Mouse (Mus musculus): ENCODE data around the gene Patj. TPM values are rescaled to one million over a fixed set of nuclear protein-coding genes. Genes with fewer than 3 reads are reported as not detected.
A peak's percentile ranks its signal among the peaks of the same experiment; 100 is the strongest.

The Patj gene
- total and polyA plus RNA-seq, 2 experiments from 2014 or later, result 11.6 to 24.6 TPM

DNA sequence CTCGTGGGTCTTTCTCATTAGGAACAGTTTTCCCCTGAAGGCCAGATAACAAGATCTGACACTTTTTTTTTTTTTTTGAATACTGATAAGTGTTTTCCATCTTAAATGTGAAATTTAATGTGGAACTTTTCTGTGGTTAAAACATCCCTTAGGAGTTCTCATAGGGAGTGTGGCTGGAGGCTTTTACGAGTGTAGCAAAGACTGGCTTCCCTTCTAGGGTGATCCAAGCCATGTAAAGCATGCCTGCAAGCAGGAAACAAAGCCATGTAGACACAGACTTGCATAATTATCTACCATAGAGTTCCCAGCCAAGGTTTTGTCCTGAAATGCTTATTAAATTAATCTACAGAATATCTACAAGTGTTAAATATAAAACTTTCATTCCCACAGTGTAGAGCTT, 263.4 kb downstream of the Patj start:
- no peaks in the 10 kb centered on the region for H3K36me3 ChIP-seq (ENCODE audit: insufficient read depth, low read length)
- H3K4me1 ChIP-seq (ENCODE audit: insufficient read depth, low read length), result no peaks in the 10 kb centered on the region
- H3K27me3 ChIP-seq (ENCODE audit: insufficient read depth, low read length), result no peaks in the 10 kb centered on the region
- H3K27ac ChIP-seq, result no peak overlapping the region
- no peak overlapping the region for H3K9ac ChIP-seq (replicated peaks; ENCODE audit: low read length)
- H3K4me2 ChIP-seq (ENCODE audit: low read depth, low read length), result no peak overlapping the region
- no peak overlapping the region for H3K4me3 ChIP-seq (ENCODE audit: low read length)
- no peak for DNase-seq (ENCODE audit: low spot score)
- no peaks in the 10 kb centered on the region for H3K9me3 ChIP-seq (ENCODE audit: low read length)
- TF ChIP-seq CTCF (IDR thresholded peaks at IDR 0.05; ENCODE audit: low read depth), result no peak
- ATAC-seq, result no peak
- WGBS, result 75% methylated on average over 2 of the region's 2 CpGs

DNA sequence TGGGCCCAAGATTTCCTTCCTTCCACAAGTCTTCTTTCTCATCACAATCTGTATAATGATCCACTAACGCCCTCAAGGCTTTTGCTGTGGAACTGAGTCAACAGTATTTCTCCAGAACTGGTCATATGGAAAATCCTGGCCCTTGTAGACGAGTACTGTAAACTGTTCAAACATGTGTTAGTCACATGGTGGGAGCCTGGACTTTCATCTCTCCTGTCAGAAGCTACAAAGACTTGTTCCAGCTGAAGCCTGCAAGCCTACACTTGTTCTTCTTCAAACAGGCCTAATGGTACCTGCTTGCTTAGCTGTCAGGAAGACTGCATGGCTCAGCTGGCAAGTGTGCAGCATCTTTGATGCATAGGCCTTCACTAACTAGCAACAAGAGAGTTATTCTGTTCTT, 264.9 kb downstream of the Patj start:
- Histone ChIP-seq H3K4me1 (ENCODE audit: insufficient read depth, low read length) (no peaks in the 10 kb centered on the region), H3K27ac (no peak overlapping the region), H3K36me3 (ENCODE audit: insufficient read depth, low read length) (no peaks in the 10 kb centered on the region), H3K4me2 (ENCODE audit: low read depth, low read length) (no peak overlapping the region), H3K9me3 (ENCODE audit: low read length) (no peaks in the 10 kb centered on the region), H3K9ac (replicated peaks; ENCODE audit: low read length) (no peak overlapping the region), H3K27me3 (ENCODE audit: insufficient read depth, low read length) (no peaks in the 10 kb centered on the region), H3K4me3 (ENCODE audit: low read length) (no peak overlapping the region)
- no peak for DNase-seq (ENCODE audit: low spot score)
- WGBS, result 72% methylated on average over 2 of the region's 2 CpGs
- TF ChIP-seq CTCF (IDR thresholded peaks at IDR 0.05; ENCODE audit: low read depth), result no peak
- ATAC-seq, result no peak

DNA sequence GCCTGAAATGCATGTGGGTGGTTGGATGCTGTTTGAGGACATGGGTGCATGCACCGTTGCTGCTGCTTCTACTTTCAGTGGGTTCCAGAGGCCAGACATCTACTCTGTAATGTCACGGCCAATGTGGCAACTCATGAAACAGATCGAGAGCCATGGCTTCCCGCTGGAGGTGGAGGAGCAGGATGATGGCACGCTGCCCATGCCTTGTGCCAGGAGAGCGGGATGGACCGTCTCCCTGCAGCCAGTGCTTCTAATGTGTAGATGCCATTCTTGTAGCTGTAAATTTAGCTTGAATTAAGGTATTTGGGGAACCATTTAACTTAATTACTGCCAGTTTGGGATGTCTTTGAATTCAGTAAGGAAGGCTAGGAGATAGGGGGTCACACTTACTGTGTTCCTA, 270.3 kb downstream of the Patj start:
- no peak overlapping the region for H3K27ac ChIP-seq
- no peak overlapping the region for H3K4me2 ChIP-seq (ENCODE audit: low read depth, low read length)
- H3K4me3 ChIP-seq (ENCODE audit: low read length), result no peak overlapping the region
- no peak for ATAC-seq
- no peaks in the 10 kb centered on the region for H3K36me3 ChIP-seq (ENCODE audit: insufficient read depth, low read length)
- 59% methylated on average over 7 of the region's 7 CpGs for WGBS
- H3K9ac ChIP-seq (replicated peaks; ENCODE audit: low read length), result no peak overlapping the region
- no peak for TF ChIP-seq CTCF (IDR thresholded peaks at IDR 0.05; ENCODE audit: low read depth)
- no peaks in the 10 kb centered on the region for H3K4me1 ChIP-seq (ENCODE audit: insufficient read depth, low read length)
- peak; percentile 32 for DNase-seq (ENCODE audit: low spot score)
- H3K27me3 ChIP-seq (ENCODE audit: insufficient read depth, low read length), result no peaks in the 10 kb centered on the region
- H3K9me3 ChIP-seq (ENCODE audit: low read length), result no peaks in the 10 kb centered on the region

DNA sequence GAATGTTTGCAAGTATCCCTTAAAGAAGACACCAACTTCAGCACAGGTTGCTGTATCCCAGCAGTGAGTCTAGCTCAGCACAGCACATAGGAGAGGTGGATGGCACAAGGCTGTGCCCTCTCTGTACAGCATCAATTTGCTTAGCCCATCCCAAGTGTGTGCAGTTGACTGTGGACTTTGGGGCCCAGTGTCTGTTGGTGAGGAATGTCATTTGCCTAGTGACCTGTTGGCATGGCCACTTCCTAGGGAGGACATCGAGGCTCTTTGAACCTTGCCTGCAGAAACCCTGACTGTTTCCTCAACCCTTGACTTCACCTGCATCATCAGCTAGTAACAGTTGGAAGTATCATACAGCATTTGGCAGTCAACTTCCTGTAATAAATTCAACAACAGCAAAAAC, 270.9 kb downstream of the Patj start:
- Histone ChIP-seq H3K27ac (no peak overlapping the region), H3K27me3 (ENCODE audit: insufficient read depth, low read length) (no peaks in the 10 kb centered on the region), H3K36me3 (ENCODE audit: insufficient read depth, low read length) (no peaks in the 10 kb centered on the region), H3K4me2 (ENCODE audit: low read depth, low read length) (no peak overlapping the region), H3K9ac (replicated peaks; ENCODE audit: low read length) (no peak overlapping the region), H3K4me3 (ENCODE audit: low read length) (no peak overlapping the region), H3K4me1 (ENCODE audit: insufficient read depth, low read length) (no peaks in the 10 kb centered on the region), H3K9me3 (ENCODE audit: low read length) (no peaks in the 10 kb centered on the region)
- TF ChIP-seq CTCF (IDR thresholded peaks at IDR 0.05; ENCODE audit: low read depth), result no peak
- 87% methylated on average over 1 of the region's 1 CpGs for WGBS
- ATAC-seq (no peak), DNase-seq (ENCODE audit: low spot score) (no peak)

DNA sequence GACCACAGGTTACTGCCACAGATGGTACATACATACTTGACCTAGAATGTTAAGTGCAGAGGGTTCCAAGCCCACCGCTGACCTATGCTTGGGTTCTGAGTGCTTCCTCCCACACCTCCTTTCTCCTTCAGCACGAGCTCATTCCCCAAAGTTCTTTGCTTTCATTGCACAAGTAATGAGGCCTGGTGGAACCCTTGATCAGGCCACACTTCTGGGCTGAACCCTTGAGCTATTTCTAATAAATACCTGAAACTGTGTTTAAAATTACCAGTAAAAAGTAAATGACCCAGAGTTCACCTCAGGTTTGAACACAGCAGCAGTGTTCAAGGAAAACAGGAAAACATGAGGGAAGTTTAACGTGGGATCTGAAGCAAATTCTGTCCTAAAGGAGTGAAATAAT, 271.4 kb downstream of the Patj start:
- no peaks in the 10 kb centered on the region for H3K36me3 ChIP-seq (ENCODE audit: insufficient read depth, low read length)
- no peak overlapping the region for H3K9ac ChIP-seq (replicated peaks; ENCODE audit: low read length)
- DNase-seq (ENCODE audit: low spot score) (no peak), ATAC-seq (no peak)
- WGBS, result 82% methylated on average over 3 of the region's 3 CpGs
- no peaks in the 10 kb centered on the region for H3K27me3 ChIP-seq (ENCODE audit: insufficient read depth, low read length)
- H3K27ac ChIP-seq, result no peak overlapping the region
- no peak overlapping the region for H3K4me2 ChIP-seq (ENCODE audit: low read depth, low read length)
- no peak for TF ChIP-seq CTCF (IDR thresholded peaks at IDR 0.05; ENCODE audit: low read depth)
- H3K4me1 ChIP-seq (ENCODE audit: insufficient read depth, low read length), result no peaks in the 10 kb centered on the region
- no peaks in the 10 kb centered on the region for H3K9me3 ChIP-seq (ENCODE audit: low read length)
- H3K4me3 ChIP-seq (ENCODE audit: low read length), result no peak overlapping the region

DNA sequence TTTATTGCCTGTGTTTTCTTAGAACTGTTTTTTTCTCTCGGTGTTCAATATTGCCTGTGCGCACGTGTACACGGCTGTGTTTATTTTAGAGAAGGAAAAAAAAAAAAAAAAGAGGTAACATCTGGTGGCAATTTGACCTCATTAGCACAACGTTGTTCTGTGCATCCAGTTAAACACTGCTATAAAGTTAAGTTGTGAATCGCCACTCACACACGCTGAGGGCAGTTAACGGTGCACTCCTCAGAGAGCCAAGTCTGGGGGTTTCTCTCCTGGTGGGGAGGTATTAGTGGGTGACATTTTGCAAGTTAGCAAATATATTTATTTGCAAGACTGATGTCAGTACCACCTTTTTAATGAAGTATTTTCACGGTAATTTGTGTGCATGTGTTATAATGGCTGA, 281.9 kb downstream of the Patj start:
- no peak overlapping the region for H3K4me2 ChIP-seq (ENCODE audit: low read depth, low read length)
- DNase-seq (ENCODE audit: low spot score), result no peak

DNA sequence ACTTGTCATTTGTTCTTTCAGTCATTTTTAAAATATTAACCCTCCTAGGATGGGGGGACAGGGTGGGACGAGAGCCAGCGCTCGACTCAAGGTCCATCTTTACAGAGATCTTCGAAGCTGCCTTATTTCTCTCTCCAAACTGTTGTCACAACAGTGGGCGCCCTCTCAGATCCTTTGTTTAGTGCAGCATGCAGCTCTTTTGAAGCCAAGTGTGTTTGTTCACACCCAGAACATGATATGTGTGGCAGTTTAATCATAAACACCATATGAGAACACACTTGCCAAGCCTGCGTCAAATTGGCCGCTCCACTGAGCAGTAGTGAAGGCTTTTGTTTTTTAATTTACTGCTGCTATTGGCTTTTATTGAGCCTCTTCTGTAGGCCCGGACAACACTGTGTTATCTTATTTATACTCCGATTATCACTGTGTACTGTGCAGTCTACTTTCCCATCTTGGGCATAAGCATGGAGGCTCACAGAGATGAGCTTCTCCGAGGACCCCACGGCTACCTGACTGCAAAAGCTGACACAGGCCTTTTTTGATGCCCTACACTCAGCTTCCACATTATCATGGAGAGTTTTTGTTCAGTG, 291.2 kb downstream of the Patj start:
- Histone ChIP-seq H3K4me2 (ENCODE audit: low read depth, low read length) (no peak overlapping the region), H3K4me1 (ENCODE audit: insufficient read depth, low read length) (no peaks in the 10 kb centered on the region), H3K9me3 (ENCODE audit: low read length) (no peaks in the 10 kb centered on the region), H3K9ac (replicated peaks; ENCODE audit: low read length) (no peak overlapping the region), H3K36me3 (ENCODE audit: insufficient read depth, low read length) (no peaks in the 10 kb centered on the region), H3K27me3 (ENCODE audit: insufficient read depth, low read length) (no peaks in the 10 kb centered on the region), H3K4me3 (ENCODE audit: low read length) (no peak overlapping the region), H3K27ac (no peak overlapping the region; the same call in 1 of the 2 replicates)
- TF ChIP-seq CTCF (IDR thresholded peaks at IDR 0.05; ENCODE audit: low read depth), result no peak
- peak; percentile 53 for ATAC-seq
- DNase-seq (ENCODE audit: low spot score), result peak; percentile 33
- 52% methylated on average over 11 of the region's 11 CpGs for WGBS

More for the DNA sequence above, 281.9 kb downstream of the Patj start:
- H3K9me3 ChIP-seq (ENCODE audit: low read length), result no peaks in the 10 kb centered on the region
- H3K4me3 ChIP-seq (ENCODE audit: low read length), result no peak overlapping the region
- no peak for TF ChIP-seq CTCF (IDR thresholded peaks at IDR 0.05; ENCODE audit: low read depth)
- no peak for ATAC-seq
- H3K27me3 ChIP-seq (ENCODE audit: insufficient read depth, low read length), result no peaks in the 10 kb centered on the region
- H3K4me1 ChIP-seq (ENCODE audit: insufficient read depth, low read length), result no peaks in the 10 kb centered on the region
- H3K36me3 ChIP-seq (ENCODE audit: insufficient read depth, low read length), result no peaks in the 10 kb centered on the region
- no peak overlapping the region for H3K27ac ChIP-seq
- H3K9ac ChIP-seq (replicated peaks; ENCODE audit: low read length), result no peak overlapping the region
- 60% methylated on average over 9 of the region's 9 CpGs for WGBS

Measured in hindbrain, postnatal 0 days (tissue).